Mouse (Mus musculus): ENCODE measurements around the gene Cav3.

The Cav3 gene

DNA sequence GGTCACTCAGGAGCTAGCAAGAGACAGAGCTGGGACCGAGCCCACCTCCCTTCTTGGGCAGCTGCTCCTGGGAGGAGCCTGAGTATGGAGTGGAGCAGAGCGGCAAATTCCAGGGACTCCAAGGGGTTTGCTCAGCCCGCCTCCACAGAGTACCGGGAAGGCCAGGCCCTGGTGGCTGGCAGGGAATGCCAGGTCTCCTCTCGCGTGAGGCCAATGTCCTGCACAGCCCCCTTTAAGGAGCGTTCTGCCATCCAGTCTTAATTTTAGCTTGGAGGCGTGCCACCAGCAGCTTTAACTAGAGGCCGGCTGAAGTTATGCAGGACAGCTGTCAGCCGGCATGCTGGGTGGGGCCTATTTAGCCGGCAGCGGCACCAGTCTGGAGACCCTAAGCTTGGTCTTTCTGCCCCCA, at the start of gene Cav3:
Gene Cav3 (plus strand): TSS at position 165 of the 409 bp plus-strand sequence.
- DNase-seq (ENCODE audit: inconsistent age in 2 of 2, low spot score in 1 of 2): no peak

DNA sequence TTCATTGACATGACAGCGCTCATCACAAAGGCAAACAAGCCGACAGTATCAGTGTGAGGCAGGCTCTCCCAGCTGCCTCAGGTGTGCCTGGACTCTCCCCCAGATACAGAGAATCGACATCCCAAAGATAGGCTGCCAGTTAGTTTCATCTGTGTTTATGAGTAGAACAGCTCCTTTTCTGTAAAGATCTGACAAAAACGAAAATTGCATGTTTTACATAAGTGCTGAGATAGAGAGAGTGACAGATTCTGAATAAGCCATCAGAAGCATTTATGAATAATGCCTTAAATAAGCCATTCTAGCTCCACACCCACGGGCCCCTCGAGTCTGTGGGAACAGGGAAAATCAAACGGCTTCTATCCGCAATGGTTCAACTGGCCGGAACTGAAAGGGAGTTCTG, 40.0 kb upstream of the Cav3 start:
- DNase-seq (ENCODE audit: inconsistent age in 2 of 2, low spot score in 1 of 2): peak in 1 of 2 experiments; percentile 28

GRCm38 (mm10) chr6:112420883-112421282, 38.4 kb upstream of the Cav3 start:
- no peak for DNase-seq (ENCODE audit: inconsistent age in 2 of 2, low spot score in 1 of 2)

- no peak for DNase-seq (ENCODE audit: inconsistent age in 2 of 2, low spot score in 1 of 2)
These were observed 35.4 kb upstream of the Cav3 start for GRCm38 (mm10) chr6:112423746-112424501.

DNA sequence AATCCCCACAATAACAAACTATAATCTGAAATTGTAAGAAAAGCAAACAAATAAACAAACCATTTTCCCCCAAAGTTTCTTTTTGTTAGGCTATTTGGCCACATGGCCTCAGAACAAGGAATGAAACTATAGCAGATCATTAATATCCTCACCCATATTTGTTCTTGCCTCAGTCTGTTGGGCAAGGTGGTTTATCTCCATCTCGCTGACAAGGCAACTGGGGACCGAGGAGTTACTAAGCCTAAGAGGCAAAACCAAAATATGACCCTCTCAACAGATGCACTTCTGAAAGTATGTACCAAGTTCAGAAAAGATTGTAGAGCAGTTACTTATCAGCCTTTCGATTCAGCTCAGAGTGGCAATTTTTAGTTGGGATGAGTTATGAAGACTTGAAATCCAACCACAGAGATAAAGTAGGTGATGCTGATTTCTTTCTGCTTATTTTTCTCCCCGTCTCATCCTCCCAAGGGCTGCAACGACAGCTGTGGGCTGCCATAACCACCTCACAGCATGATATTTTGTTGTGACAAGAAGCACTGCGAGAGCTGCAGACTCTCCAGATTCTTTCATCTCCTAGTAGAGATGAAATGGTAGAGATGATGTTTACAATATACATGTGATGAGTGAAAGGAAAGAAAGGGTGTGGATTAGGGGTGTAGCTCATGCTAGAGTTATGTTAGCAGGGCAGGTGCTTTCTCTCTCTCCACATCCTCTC, 33.1 kb upstream of the Cav3 start:
- DNase-seq (ENCODE audit: inconsistent age in 2 of 2, low spot score in 1 of 2): no peak

GRCm38 (mm10) chr6:112445675-112446074, 13.6 kb upstream of the Cav3 start:
- DNase-seq (ENCODE audit: inconsistent age in 2 of 2, low spot score in 1 of 2): no peak

DNA sequence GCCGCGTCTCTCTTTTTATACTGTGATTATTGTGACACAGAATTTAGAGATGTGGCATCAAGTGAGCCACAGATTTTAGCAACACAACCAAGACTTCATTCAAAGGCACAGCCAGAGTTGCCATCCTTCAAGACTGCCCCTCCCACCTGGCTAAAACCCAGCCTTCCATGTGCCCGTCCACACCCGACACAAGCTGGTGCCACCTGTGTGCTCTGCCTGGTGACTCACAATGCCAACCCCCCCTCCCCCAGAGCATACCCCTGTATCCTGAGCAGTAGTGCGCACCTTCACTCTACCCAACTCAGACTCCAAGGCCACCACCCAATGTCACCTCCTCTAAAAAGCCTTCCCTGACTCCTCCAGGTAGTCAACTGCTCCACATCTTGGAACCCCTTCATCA, 2.2 kb downstream of the Cav3 start:
- DNase-seq (ENCODE audit: inconsistent age in 2 of 2, low spot score in 1 of 2): no peak

DNA sequence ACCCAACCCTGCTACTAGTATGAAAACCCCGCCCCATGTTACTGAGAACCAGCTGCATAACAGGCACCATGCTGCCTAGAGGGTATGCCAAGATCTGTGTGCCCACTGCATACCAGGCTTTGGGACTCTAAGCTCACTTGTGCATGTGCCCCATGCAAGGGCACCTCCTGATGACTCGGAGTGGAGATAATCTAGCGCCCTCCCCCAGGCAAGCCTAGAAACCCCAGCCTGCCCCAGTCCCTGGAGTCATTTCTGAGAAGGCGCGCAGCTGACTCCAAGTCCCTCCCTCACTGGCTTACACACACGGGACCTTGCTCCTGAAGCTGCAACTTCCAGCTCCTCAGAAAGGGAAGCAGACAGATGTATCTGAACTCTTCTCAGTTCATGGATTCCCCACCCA, 4.0 kb downstream of the Cav3 start:
- DNase-seq (ENCODE audit: inconsistent age in 2 of 2, low spot score in 1 of 2): peak in 1 of 2 experiments; percentile 43

DNA sequence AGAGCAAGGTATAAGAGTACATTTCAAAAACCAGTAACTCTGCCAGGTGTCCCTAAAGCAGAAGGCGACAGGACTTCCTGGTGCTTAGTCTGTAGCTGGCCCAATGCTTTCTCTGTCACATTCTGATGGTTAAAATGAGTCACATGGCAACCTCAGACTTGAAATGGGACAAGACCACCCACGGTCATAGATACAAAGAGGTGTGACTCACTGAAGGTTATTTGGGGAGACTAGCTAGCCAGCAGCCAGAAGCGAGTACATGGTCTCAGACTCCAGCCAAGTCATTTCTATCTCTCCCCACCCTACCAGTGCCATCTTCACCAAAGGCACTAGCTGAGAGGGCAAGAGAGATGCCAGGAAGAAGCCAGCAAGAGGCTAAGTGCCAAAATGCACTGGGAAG, 6.1 kb downstream of the Cav3 start:
- no peak for DNase-seq (ENCODE audit: inconsistent age in 2 of 2, low spot score in 1 of 2)

GRCm38 (mm10) chr6:112466001-112466400, 6.7 kb downstream of the Cav3 start:
- no peak for DNase-seq (ENCODE audit: inconsistent age in 2 of 2, low spot score in 1 of 2)

DNA sequence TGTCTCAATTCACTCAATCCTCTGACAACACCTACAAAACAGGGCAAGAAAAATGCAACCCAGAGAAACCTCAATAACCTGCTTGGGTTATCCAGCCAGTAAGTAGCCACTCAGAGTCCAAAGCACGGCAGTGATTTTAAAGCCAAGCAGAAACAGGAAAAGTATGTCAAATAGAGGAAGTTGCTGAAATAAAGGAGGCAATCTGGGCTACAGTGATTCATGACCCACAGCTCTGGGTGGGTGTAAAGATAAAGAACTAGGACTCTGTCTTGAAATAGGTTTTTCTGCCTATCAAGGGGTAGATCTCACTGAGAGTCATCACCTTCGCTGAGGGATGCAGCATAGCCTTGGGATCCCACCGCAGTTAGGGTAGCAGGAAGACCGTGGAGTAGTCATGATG, 12.3 kb downstream of the Cav3 start:
- DNase-seq (ENCODE audit: inconsistent age in 2 of 2, low spot score in 1 of 2): no peak

GRCm38 (mm10) chr6:112479861-112480260, 20.6 kb downstream of the Cav3 start:
- peak in 1 of 2 experiments; percentile 31 for DNase-seq (ENCODE audit: inconsistent age in 2 of 2, low spot score in 1 of 2)

- peak; percentile 42 to 82 for DNase-seq (ENCODE audit: inconsistent age in 2 of 2, low spot score in 1 of 2)
These were observed 25.0 kb downstream of the Cav3 start for GRCm38 (mm10) chr6:112484316-112484715.

DNA sequence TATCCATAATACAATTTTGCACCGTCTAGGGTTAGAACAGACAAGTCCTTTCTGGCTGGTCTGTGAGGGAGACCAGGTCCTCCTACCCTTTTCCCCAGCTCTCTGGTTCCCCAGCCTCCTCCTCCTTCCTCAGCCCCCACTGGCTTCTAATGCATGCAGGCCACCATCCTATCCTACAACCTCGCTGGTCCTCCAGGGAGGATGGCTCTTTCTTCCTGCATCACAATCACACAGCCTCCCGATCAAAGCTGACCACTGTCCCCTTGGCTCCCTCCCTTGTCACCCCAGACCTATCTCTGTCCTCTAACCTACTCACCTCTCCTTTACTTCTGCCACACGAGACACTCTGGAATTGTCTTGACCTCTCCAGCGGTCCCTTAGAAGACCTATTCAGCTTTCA, 28.7 kb downstream of the Cav3 start:
- peak in 1 of 2 experiments; percentile 50 for DNase-seq (ENCODE audit: inconsistent age in 2 of 2, low spot score in 1 of 2)

DNA sequence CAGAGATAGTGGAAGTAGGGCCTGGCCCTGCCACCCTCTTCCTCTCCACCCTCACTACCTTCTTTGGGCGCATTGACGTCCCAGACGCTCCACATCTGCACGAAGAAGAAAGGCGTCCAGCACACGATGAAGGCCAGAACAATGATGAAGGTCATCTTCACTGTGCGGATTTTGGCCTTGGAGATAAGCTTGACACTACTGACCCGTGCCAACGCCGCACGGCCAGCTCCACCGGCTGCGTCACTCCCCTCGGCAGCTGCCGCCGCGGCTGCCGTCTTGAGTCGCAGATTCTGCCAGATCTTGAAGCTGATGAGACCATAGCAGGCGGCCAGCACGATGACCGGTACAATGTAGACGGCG, 29.5 kb downstream of the Cav3 start:
- peak; percentile 79 to 89 for DNase-seq (ENCODE audit: inconsistent age in 2 of 2, low spot score in 1 of 2)

- DNase-seq (ENCODE audit: inconsistent age in 2 of 2, low spot score in 1 of 2): peak in 1 of 2 experiments; percentile 37
These were observed 30.0 kb downstream of the Cav3 start for GRCm38 (mm10) chr6:112489181-112489909.

- peak in 1 of 2 experiments; percentile 78 for DNase-seq (ENCODE audit: inconsistent age in 2 of 2, low spot score in 1 of 2)
These were observed 30.7 kb downstream of the Cav3 start, which contains the start of gene Oxtr for GRCm38 (mm10) chr6:112489910-112490559. Gene Oxtr (minus strand): TSS chr6:112489943.

DNA sequence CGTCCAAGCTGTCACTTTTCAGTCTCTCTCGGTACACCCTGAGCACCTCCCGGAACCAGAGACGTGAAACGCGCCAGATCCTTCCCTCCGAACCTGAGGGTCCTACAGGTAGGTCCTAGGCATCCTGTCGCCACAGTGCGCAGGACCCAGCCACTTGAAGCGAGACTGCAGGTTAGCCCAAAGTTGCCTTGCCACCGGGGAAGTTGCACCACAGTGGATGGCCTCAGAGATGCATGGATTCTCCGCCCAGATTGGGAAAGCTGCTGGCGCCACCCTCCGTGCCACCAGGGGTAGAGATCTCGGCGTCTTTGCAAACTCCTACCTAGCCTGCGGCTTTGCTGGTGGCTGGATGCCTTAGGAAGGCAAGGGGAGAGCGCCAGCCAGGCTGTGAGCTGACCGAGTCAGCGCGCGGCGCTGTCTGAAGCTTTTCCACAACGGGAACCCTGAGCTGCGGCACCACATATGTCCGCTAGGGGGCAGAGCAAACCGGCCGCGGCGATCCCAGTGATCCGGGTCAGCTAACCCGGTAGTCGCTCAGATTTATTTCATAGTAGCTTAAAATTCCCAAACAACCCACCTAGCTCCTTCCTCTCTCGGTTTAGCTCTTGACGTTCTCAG, 31.4 kb downstream of the Cav3 start:
- DNase-seq (ENCODE audit: inconsistent age in 2 of 2, low spot score in 1 of 2): peak; percentile 87 to 97

DNA sequence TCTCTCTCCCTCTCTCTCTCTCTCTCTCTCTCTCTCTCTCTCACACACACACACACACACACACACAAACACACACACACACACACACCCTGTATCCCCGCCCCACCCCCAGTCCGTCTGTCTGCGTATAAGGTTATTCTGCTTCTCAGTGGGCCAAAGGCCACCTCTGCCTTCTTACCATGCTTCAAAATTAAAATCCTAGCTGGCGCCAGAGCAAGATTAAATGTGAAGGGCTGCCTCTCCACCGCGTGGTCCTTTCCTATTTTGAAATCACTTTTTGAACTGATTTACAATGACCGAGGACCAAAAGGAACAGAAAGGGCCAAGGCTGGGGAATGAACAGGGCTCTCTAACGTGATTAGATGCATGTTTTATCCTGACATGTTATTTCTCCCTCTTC, 32.2 kb downstream of the Cav3 start:
- peak in 1 of 2 experiments; percentile 59 for DNase-seq (ENCODE audit: inconsistent age in 2 of 2, low spot score in 1 of 2)

DNA sequence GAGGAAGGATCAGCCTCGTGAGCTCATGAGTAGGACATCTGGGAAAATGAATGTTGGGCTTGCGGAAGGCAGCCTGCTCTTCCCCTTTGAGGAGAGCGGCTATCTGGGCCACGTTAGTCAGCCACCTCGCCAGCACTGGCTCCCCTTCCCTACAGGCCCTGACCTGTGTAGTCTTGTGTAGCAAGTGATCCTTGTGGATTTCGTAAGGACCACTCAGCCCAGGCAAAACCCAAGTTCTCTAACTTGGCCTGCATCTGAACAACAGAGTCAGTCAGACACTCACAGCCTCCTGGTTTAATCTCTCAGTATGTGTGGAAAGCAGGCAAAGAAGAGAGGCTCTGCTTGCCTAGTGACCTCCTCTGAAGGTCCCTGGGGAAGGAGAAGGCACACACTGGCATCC, 33.4 kb downstream of the Cav3 start:
- peak in 1 of 2 experiments; percentile 79 for DNase-seq (ENCODE audit: inconsistent age in 2 of 2, low spot score in 1 of 2)

DNA sequence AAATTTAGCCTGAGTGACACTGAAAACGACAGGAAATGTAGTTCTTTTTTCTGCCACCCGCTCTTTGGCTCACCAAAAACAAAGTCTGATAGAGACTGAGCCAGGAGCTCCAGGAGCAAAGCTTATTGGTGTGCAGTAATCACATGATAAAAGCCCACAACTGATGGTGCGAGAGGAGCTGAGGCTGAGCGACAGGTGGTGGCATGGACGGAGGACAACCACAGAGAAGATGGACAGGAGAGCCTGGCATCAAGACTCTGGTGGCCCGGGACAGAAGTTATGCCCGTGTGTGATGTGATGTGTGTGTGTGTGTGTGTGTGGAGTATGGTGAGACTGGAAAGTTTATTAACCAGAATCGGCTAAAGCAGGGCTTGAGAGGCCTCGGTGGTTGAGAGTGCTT, 34.1 kb downstream of the Cav3 start:
- no peak for DNase-seq (ENCODE audit: inconsistent age in 2 of 2, low spot score in 1 of 2)
